Mouse (Mus musculus): ENCODE data around the gene Cbx1.

DNA sequence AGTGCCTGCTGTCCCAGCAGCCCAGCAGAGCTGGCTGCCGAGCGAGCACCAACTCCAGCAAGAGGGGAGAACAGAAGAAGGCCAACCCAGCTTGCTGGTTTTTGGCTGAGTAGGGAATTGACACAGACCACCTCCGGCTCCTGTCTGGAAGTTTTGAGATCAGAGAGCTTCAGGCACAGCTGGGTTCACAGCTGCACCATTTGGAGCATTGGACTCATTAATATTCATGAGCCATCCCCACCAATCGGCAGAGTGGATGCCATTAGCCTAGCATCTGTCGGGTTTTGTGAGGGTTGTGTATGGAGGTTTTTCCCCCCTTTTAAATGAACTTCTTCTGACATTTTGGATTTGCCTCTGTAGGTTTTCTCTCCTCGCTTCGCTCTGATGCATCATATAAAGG is 21.8 kb upstream of the Cbx1 start:
- TF ChIP-seq POLR2A (IDR thresholded peaks at IDR 0.05; ENCODE audit: insufficient read depth, low read depth, low read length) (no peak), CTCF (IDR thresholded peaks at IDR 0.05; ENCODE audit: insufficient read depth, low read depth, low read length) (no peak)
